Mouse (Mus musculus) adrenal gland, postnatal 36 days (tissue): Measurements from ENCODE around the gene Cd79a. TPM values are rescaled to one million over a fixed set of nuclear protein-coding genes. Genes with fewer than 3 reads are reported as not detected.
"Not testable (repeated sequence)": the region's sequence is repeated elsewhere in the genome, so short reads cannot be mapped to it uniquely, and the experiment has no call there.

ENCODE experiments used
- DNase-seq, 2 experiments: peaks; one replicate each; pipeline ENCODE4 v3.0.0; 2021; ENCODE audit warnings: mixed read lengths in 1 of 2
- total RNA-seq, 2 experiments: library from RNA; stranded (reverse); gene quantifications; 2 replicates each; pipeline ENCODE4 v1.2.3; 2021

The Cd79a gene
- total RNA-seq, 2 experiments from 2014 or later, result 0.20 to 0.26 TPM

- no peak for DNase-seq
Measured at GRCm38 (mm10) chr7:24885468-24886307, 11.5 kb upstream of the Cd79a start.

GRCm38 (mm10) chr7:24886308-24886633 is 10.9 kb upstream of the Cd79a start:
- DNase-seq, result peak; percentile 17 to 55

GRCm38 (mm10) chr7:24887096-24887495 is 10.1 kb upstream of the Cd79a start:
- DNase-seq, result no peak

GRCm38 (mm10) chr7:24889431-24890220 is 7.6 kb upstream of the Cd79a start:
- DNase-seq, result no peak

GRCm38 (mm10) chr7:24890281-24891216 is 6.6 kb upstream of the Cd79a start:
- DNase-seq, result peak; percentile 73 to 81

- no peak for DNase-seq
Measured at GRCm38 (mm10) chr7:24891241-24892124, 5.7 kb upstream of the Cd79a start.

- DNase-seq, result no peak
Measured at GRCm38 (mm10) chr7:24892125-24892583, 5.0 kb upstream of the Cd79a start.

- DNase-seq, result not testable (repeated sequence)
Measured at GRCm38 (mm10) chr7:24895749-24896148, 1.4 kb upstream of the Cd79a start.

- DNase-seq, result no peak
Measured at GRCm38 (mm10) chr7:24896269-24896668, 912 bp upstream of the Cd79a start.

GRCm38 (mm10) chr7:24897959-24898358 is 778 bp downstream of the Cd79a start:
- no peak for DNase-seq

GRCm38 (mm10) chr7:24901114-24901513 is 3.9 kb downstream of the Cd79a start:
- no peak for DNase-seq

- DNase-seq, result no peak
Measured at GRCm38 (mm10) chr7:24901842-24902241, 4.7 kb downstream of the Cd79a start.

- DNase-seq, result no peak
Measured at GRCm38 (mm10) chr7:24902264-24902629, 5.1 kb downstream of the Cd79a start.

- DNase-seq, result peak; percentile 73 to 87
Measured at GRCm38 (mm10) chr7:24902630-24903443, 5.7 kb downstream of the Cd79a start, which contains the start of gene Arhgef1. Arhgef1 (plus strand) TSS chr7:24902912.

- DNase-seq, result no peak
Measured at GRCm38 (mm10) chr7:24903444-24903825, 6.3 kb downstream of the Cd79a start.

- DNase-seq, result peak; percentile 98
Measured at GRCm38 (mm10) chr7:24904070-24904483, 6.9 kb downstream of the Cd79a start.

GRCm38 (mm10) chr7:24904936-24905335 is 7.8 kb downstream of the Cd79a start:
- DNase-seq, result peak; percentile 68 to 69

- no peak for DNase-seq
Measured at GRCm38 (mm10) chr7:24906551-24906950, 9.4 kb downstream of the Cd79a start.

- no peak for DNase-seq
Measured at GRCm38 (mm10) chr7:24907211-24907748, 10.1 kb downstream of the Cd79a start.

GRCm38 (mm10) chr7:24912480-24912879 is 15.3 kb downstream of the Cd79a start:
- no peak for DNase-seq
